Mouse (Mus musculus) midbrain, embryonic 11.5 days (tissue): Measurements from ENCODE around the gene Prss54. TPM values are rescaled to one million over a fixed set of nuclear protein-coding genes. Genes with fewer than 3 reads are reported as not detected.

Experiments
- ATAC-seq: fragments of 200-750 bp; cut with Nextera tagmentation; 2 replicates; pipeline ENCODE4 v1.8.0; 2017; ENCODE audit warnings: moderate TSS enrichment, moderate library complexity; ENCODE audit not compliant: low FRiP score
- DNase-seq: peaks from one replicate; pipeline ENCODE4 v3.0.0; 2015; ENCODE audit warnings: low spot score; ENCODE audit errors: missing footprints
- H3K27ac ChIP-seq: fragments of 300-500 bp; sonication (generic); 2 replicates; pipeline ENCODE4 v1.5.1; 2014; ENCODE audit warnings: low read depth, low read length
- H3K27me3 ChIP-seq: fragments of 300-500 bp; sonication (generic); 2 replicates; pipeline ENCODE4 v1.6.1; 2014; ENCODE audit warnings: mild to moderate bottlenecking, low read length, moderate library complexity, mixed read lengths; ENCODE audit not compliant: control insufficient read depth, insufficient read depth
- H3K36me3 ChIP-seq: fragments of 300-500 bp; sonication (generic); 2 replicates; pipeline ENCODE4 v1.6.1; 2014; ENCODE audit warnings: mild to moderate bottlenecking, low read length, moderate library complexity, mixed read lengths; ENCODE audit not compliant: control insufficient read depth, insufficient read depth
- H3K4me1 ChIP-seq: fragments of 300-500 bp; sonication (generic); 2 replicates; pipeline ENCODE4 v1.6.1; 2014; ENCODE audit warnings: low read length; ENCODE audit not compliant: control insufficient read depth, insufficient read depth
- H3K4me2 ChIP-seq: fragments of 300-500 bp; sonication (generic); 2 replicates; pipeline ENCODE4 v1.6.1; 2014; ENCODE audit warnings: mild to moderate bottlenecking, moderate library complexity
- H3K4me3 ChIP-seq: fragments of 300-500 bp; sonication (generic); 2 replicates; pipeline ENCODE4 v1.5.1; 2014; ENCODE audit warnings: low read depth, low read length
- H3K9ac ChIP-seq: fragments of 300-500 bp; sonication (generic); 2 replicates; pipeline ENCODE4 v1.6.1; 2014; ENCODE audit warnings: low read length
- H3K9me3 ChIP-seq: fragments of 300-500 bp; sonication (generic); 2 replicates; pipeline ENCODE4 v1.6.1; 2016; ENCODE audit warnings: low read length; ENCODE audit not compliant: control insufficient read depth
- WGBS: fragments of 180-500 bp; shearing (Covaris S2); extraction: QIAGEN DNeasy Blood & Tissue Kit; methylation state at CpG from one replicate; pipeline ENCODE4 v1.1.7; 2014; 5-methylcytosine and 5-hydroxymethylcytosine counted together
- polyA plus RNA-seq: library from polyadenylated mRNA; unstranded; fragments of >200 nt; fragmentation: Nextera tagmentation; extraction: Ambion mirVana; gene quantifications from 2 replicates; pipeline ENCODE4 v1.2.1, GENCODE M21; 2014

Prss54 gene
- polyA plus RNA-seq, 1 experiment from 2014 or later: not detected

- Histone ChIP-seq H3K4me3 (no peak overlapping the region), H3K9ac (no peak overlapping the region), H3K27me3 (no peaks in the 10 kb centered on the region), H3K27ac (no peak overlapping the region), H3K4me1 (no peaks in the 10 kb centered on the region), H3K9me3 (no peaks in the 10 kb centered on the region), H3K36me3 (no peaks in the 10 kb centered on the region), H3K4me2 (no peak overlapping the region)
- DNase-seq: no peak
- 86% methylated on average over 4 of the region's 4 CpGs for WGBS
- ATAC-seq: no peak
Observed at GRCm38 (mm10) chr8:95513219-95513618, 62.9 kb downstream of the Prss54 start.

GRCm38 (mm10) chr8:95512257-95512656 lies 63.9 kb downstream of the Prss54 start:
- H3K4me3 ChIP-seq: no peak overlapping the region
- no peaks in the 10 kb centered on the region for H3K9me3 ChIP-seq
- no peak overlapping the region for H3K4me2 ChIP-seq
- no peaks in the 10 kb centered on the region for H3K36me3 ChIP-seq
- no peak for ATAC-seq
- no peaks in the 10 kb centered on the region for H3K4me1 ChIP-seq
- no peak for DNase-seq
- no peak overlapping the region for H3K9ac ChIP-seq
- no peak overlapping the region for H3K27ac ChIP-seq
- H3K27me3 ChIP-seq: no peaks in the 10 kb centered on the region
- 56% methylated on average over 4 of the region's 4 CpGs for WGBS

Other genes with a start within 250 kb of the Prss54 start
- 8.3 and 8.6 TPM in 2 replicates for gene Zfp319, start 244.4 kb downstream of the Prss54 start, polyA plus RNA-seq
- 33.3 and 37.6 TPM in 2 replicates for gene Usb1, start 244.1 kb downstream of the Prss54 start, polyA plus RNA-seq
- gene Mmp15, start 224.1 kb downstream of the Prss54 start, polyA plus RNA-seq: 11.7 and 13.5 TPM in 2 replicates
- 139 and 142 TPM in 2 replicates for gene Cfap20, start 141.5 kb downstream of the Prss54 start, polyA plus RNA-seq
- 13.1 and 14.7 TPM in 2 replicates for gene Csnk2a2, start 86.3 kb downstream of the Prss54 start, polyA plus RNA-seq
- not detected in 2 replicates for gene Ccdc113, start 42.3 kb downstream of the Prss54 start, polyA plus RNA-seq
- gene Gins3, start 57.1 kb upstream of the Prss54 start, polyA plus RNA-seq: 26.3 and 28.6 TPM in 2 replicates
- gene Ndrg4, start 100.6 kb upstream of the Prss54 start, polyA plus RNA-seq: 45.5 and 46.7 TPM in 2 replicates
- 20.8 and 24.2 TPM in 2 replicates for gene Setd6, start 139.5 kb upstream of the Prss54 start, polyA plus RNA-seq
- 109 and 111 TPM in 2 replicates for gene Cnot1, start 231.1 kb upstream of the Prss54 start, polyA plus RNA-seq
- gene Sap18b, start 249.0 kb upstream of the Prss54 start, polyA plus RNA-seq: 398 and 408 TPM in 2 replicates